Mouse (Mus musculus) MEL (cell line): Measurements from ENCODE around the gene Fmnl1. TPM values are rescaled to one million over a fixed set of nuclear protein-coding genes. Genes with fewer than 3 reads are reported as not detected.

Experiments
- DNase-seq: peaks from one replicate; pipeline ENCODE4 v3.0.0; 2011; ENCODE audit warnings: low read depth, low spot score
- H3K27ac ChIP-seq: 2 replicates; pipeline ENCODE4 v1.5.1; 2012; ENCODE audit warnings: low read depth, mild to moderate bottlenecking, control low read depth, low read length, moderate library complexity; ENCODE audit not compliant: control insufficient read depth
- H3K27me3 ChIP-seq, 2 experiments: fragments of 150-350 bp in 1 of 2; sonication (generic) in 1 of 2; 2 replicates each; pipeline ENCODE4 v1.6.1; 2012; ENCODE audit warnings: low read length in 2 of 2, mild to moderate bottlenecking in 2 of 2, improper control_type of control experiment in 1 of 2, moderate library complexity in 1 of 2; ENCODE audit not compliant: insufficient read depth in 2 of 2, control insufficient read depth in 1 of 2
- H3K36me3 ChIP-seq, 2 experiments: 2 replicates each; pipeline ENCODE4 v1.6.1; 2012 to 2014; ENCODE audit warnings: low read length in 2 of 2, improper control_type of control experiment in 1 of 2, inconsistent platforms in 1 of 2, mild to moderate bottlenecking in 1 of 2; ENCODE audit not compliant: insufficient read depth in 2 of 2, control insufficient read depth in 1 of 2
- H3K4me1 ChIP-seq, 2 experiments: fragments of 150-350 bp in 1 of 2; sonication (generic) in 1 of 2; 2 replicates each; pipeline ENCODE4 v1.6.1; 2012; ENCODE audit warnings: low read length in 2 of 2, improper control_type of control experiment in 1 of 2, mild to moderate bottlenecking in 1 of 2; ENCODE audit not compliant: insufficient read depth in 2 of 2, control insufficient read depth in 1 of 2
- H3K4me3 ChIP-seq, 2 experiments: fragments of 150-350 bp in 1 of 2; sonication (generic) in 1 of 2; 2 replicates each; pipeline ENCODE4 v1.5.1; 2012; ENCODE audit warnings: low read depth in 2 of 2, low read length in 2 of 2, mild to moderate bottlenecking in 2 of 2, moderate library complexity in 2 of 2, control low read depth in 1 of 2, improper control_type of control experiment in 1 of 2; ENCODE audit not compliant: control insufficient read depth in 1 of 2, insufficient read depth in 1 of 2
- H3K79me2 ChIP-seq: 2 replicates; pipeline ENCODE4 v1.6.1; 2012; ENCODE audit warnings: mild to moderate bottlenecking, low read length, moderate library complexity; ENCODE audit not compliant: control insufficient read depth, poor library complexity, insufficient read depth
- H3K9ac ChIP-seq: 2 replicates; pipeline ENCODE4 v1.6.1; 2012; ENCODE audit warnings: low read depth, mild to moderate bottlenecking, control low read depth, low read length, moderate library complexity; ENCODE audit not compliant: control insufficient read depth, poor library complexity, severe bottlenecking
- H3K9me3 ChIP-seq: fragments of 150-350 bp; sonication (generic); replicated peaks from 2 replicates; pipeline ENCODE4 v1.6.1; 2012; ENCODE audit warnings: mild to moderate bottlenecking, low read length, improper control_type of control experiment, moderate library complexity; ENCODE audit not compliant: insufficient read depth
- BHLHE40 ChIP-seq: IDR thresholded peaks from 2 replicates; pipeline ENCODE4 v1.6.1; 2012; ENCODE audit warnings: low read depth, mild to moderate bottlenecking, inconsistent platforms, low read length, improper control_type of control experiment, borderline replicate concordance
- CHD2 ChIP-seq: IDR thresholded peaks from 2 replicates; pipeline ENCODE4 v1.6.1; 2011; ENCODE audit warnings: low read length, improper control_type of control experiment
- CTCF ChIP-seq, 3 experiments: IDR thresholded peaks in 2 of 3; conservative IDR thresholded peaks in 1 of 3; 2 replicates each; pipeline ENCODE4 v1.5.1; 2011 to 2012; ENCODE audit warnings: low read length in 3 of 3, low read depth in 2 of 3, mild to moderate bottlenecking in 2 of 3, improper control_type of control experiment in 1 of 3, inconsistent platforms in 1 of 3, mixed read lengths in 1 of 3, moderate library complexity in 1 of 3; ENCODE audit not compliant: control insufficient read depth in 1 of 3, insufficient read depth in 1 of 3, poor library complexity in 1 of 3, severe bottlenecking in 1 of 3
- E2F4 ChIP-seq: IDR thresholded peaks from 2 replicates; pipeline ENCODE4 v1.6.1; 2011; ENCODE audit warnings: low read depth, low read length, improper control_type of control experiment, borderline replicate concordance
- ELF1 ChIP-seq: IDR thresholded peaks from 2 replicates; pipeline ENCODE4 v1.6.1; 2014; ENCODE audit warnings: low read depth, mild to moderate bottlenecking, inconsistent platforms, low read length, improper control_type of control experiment, moderate library complexity
- EP300 ChIP-seq, 2 experiments: IDR thresholded peaks; 2 replicates each; pipeline ENCODE4 v1.6.1; 2011; ENCODE audit warnings: improper control_type of control experiment in 2 of 2, low read length in 2 of 2, low read depth in 1 of 2, mild to moderate bottlenecking in 1 of 2
- ETS1 ChIP-seq: IDR thresholded peaks from 2 replicates; pipeline ENCODE4 v1.6.1; 2012; ENCODE audit warnings: low read depth, mild to moderate bottlenecking, inconsistent platforms, low read length, improper control_type of control experiment, moderate library complexity
- GABPA ChIP-seq: IDR thresholded peaks from 2 replicates; pipeline ENCODE4 v1.6.1; 2012; ENCODE audit warnings: low read depth, mild to moderate bottlenecking, inconsistent platforms, low read length, improper control_type of control experiment, moderate library complexity
- KAT2A ChIP-seq: conservative IDR thresholded peaks from 2 replicates; pipeline ENCODE4 v1.6.1; 2012; ENCODE audit warnings: low read depth, low read length, improper control_type of control experiment, inconsistent platforms
- MAX ChIP-seq: IDR thresholded peaks from 2 replicates; pipeline ENCODE4 v1.6.1; 2011; ENCODE audit warnings: low read length, improper control_type of control experiment
- NELFE ChIP-seq: IDR thresholded peaks from 2 replicates; pipeline ENCODE4 v1.6.1; 2011; ENCODE audit warnings: low read depth, low read length, improper control_type of control experiment
- RAD21 ChIP-seq: IDR thresholded peaks from 2 replicates; pipeline ENCODE4 v1.6.1; 2011; ENCODE audit warnings: mild to moderate bottlenecking, low read depth, low read length, improper control_type of control experiment
- SMC3 ChIP-seq: IDR thresholded peaks from 2 replicates; pipeline ENCODE4 v1.6.1; 2011; ENCODE audit warnings: low read depth, low read length, improper control_type of control experiment
- USF2 ChIP-seq, 2 experiments: IDR thresholded peaks; 2 replicates each; pipeline ENCODE4 v1.6.1; 2011 to 2012; ENCODE audit warnings: improper control_type of control experiment in 2 of 2, low read length in 2 of 2, borderline replicate concordance in 1 of 2, inconsistent platforms in 1 of 2, low read depth in 1 of 2, mild to moderate bottlenecking in 1 of 2; ENCODE audit not compliant: insufficient read depth in 1 of 2
- ZC3H11A ChIP-seq: IDR thresholded peaks from 2 replicates; pipeline ENCODE4 v1.6.1; 2012; ENCODE audit warnings: low read depth, mild to moderate bottlenecking, inconsistent platforms, low read length, improper control_type of control experiment
- ZKSCAN1 ChIP-seq: IDR thresholded peaks from 2 replicates; pipeline ENCODE4 v1.6.1; 2012; ENCODE audit warnings: low read depth, mild to moderate bottlenecking, inconsistent platforms, low read length, improper control_type of control experiment, moderate library complexity
- ZMIZ1 ChIP-seq: IDR thresholded peaks from 2 replicates; pipeline ENCODE4 v1.6.1; 2012; ENCODE audit warnings: low read depth, mild to moderate bottlenecking, inconsistent platforms, low read length, improper control_type of control experiment, moderate library complexity
- ZNF384 ChIP-seq: IDR thresholded peaks from 2 replicates; pipeline ENCODE4 v1.6.1; 2012; ENCODE audit warnings: low read depth, mild to moderate bottlenecking, inconsistent platforms, low read length, improper control_type of control experiment
- polyA plus RNA-seq, 2 experiments: library from polyadenylated mRNA; stranded (reverse) in 1 of 2; unstranded in 1 of 2; fragments of >175 nt in 1 of 2; fragments of >200 nt in 1 of 2; gene quantifications; 2 replicates each; pipeline versions ENCODE4 v1.2.1 to v1.2.4; 2012; ENCODE audit warnings: low replicate concordance in 2 of 2, low read depth in 1 of 2; ENCODE audit not compliant: insufficient read length in 2 of 2, insufficient read depth in 1 of 2, missing spikeins in 1 of 2
- total RNA-seq: library from RNA; depleted of rRNA; stranded (reverse); fragments of 300-350 nt; gene quantifications from 2 replicates; pipeline ENCODE4 v1.2.3, GENCODE M21; 2012

The Fmnl1 gene
- total and polyA plus RNA-seq, 3 experiments = 1.7 to 17.2 TPM; not detected in 1

DNA sequence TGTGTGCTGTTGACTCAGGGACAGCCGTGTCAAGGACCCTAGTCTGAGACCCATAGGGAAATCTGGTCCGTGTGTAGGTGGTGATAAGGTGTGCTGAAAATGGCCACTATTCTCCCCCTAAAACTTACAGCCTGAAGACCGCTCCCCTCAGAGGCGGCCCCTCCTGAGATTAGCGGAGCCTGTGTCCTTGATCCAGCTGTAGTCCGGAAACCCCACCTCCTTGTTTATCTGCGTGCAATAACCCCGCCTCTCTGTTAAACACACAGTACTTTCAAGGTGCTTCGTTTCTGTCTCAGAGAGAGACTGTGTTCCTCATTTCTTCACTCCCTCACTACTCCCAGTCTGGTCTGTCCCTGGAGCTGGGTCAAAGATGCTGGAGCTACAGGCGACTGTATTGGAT, 6.5 kb upstream of the Fmnl1 start (continued):
- TF ChIP-seq KAT2A (no peak), ZNF384 (no peak), BHLHE40 (no peak), GABPA (no peak), USF2 (IDR thresholded peaks at IDR 0.05; ENCODE audit: borderline replicate concordance in 1 of 2, insufficient read depth in 1 of 2, low read depth in 1 of 2, low read length in 2 of 2) (no peak), ZKSCAN1 (no peak), MAX (no peak), EP300 (IDR thresholded peaks at IDR 0.05; ENCODE audit: low read depth in 1 of 2, low read length in 2 of 2) (0 out of 4 replicates have a peak, but pooled peaks of 1 of the 2 experiments have one; percentile 20), E2F4 (no peak), ELF1 (0 out of 2 replicates have a peak, but pooled peaks have one; percentile 38), ETS1 (0 out of 2 replicates have a peak, but pooled peaks have one; percentile 33)
- TF ChIP-seq, all 39 proteins: peak for 8

DNA sequence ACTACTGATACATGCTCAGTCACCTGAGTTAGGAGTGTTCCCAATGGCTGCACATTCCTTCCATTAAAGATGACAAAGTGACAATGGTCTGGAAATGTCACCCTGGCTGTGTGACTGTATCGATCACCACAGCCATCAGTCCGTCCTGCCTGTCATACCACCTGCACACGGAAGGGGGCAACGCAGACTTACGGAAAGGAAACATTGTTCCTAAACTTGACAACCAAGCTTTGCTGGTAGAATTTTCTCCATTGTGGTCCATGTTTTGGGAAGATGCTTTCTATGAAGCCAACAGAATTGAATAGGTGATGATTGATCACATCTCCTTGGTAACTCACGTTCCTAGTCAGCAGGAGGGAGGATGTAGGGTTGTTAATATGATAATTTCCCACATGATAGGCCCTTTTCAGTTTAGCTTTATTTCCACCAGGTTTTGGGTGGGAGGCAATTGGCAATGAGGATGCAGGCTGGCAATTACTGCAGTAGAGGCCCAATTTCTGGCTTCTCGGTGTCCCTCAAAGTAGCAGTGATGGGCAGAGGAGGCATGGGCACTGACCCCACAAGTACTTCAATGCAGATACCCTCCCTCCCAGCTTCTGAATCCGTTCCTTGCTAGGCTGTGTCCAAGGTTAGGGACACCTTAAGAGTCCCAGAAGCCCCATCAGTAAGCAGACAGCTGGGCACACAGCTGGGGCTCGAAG, 2.1 kb upstream of the Fmnl1 start:
- Histone ChIP-seq H3K4me3 (no peak overlapping the region), H3K27me3 (peaks cover 3 to 12% of the 10 kb centered on the region in 2 experiments; a peak in 3 of 4 replicates), H3K4me1 (peaks cover 2 to 8% of the 10 kb centered on the region in 2 experiments; a peak in 2 of 4 replicates), H3K36me3 (no peaks in the 10 kb centered on the region; a peak in 1 of 4 replicates), H3K79me2 (no peaks in the 10 kb centered on the region; the same call in 1 of the 2 replicates), H3K27ac (no peak overlapping the region), H3K9me3 (no peaks in the 10 kb centered on the region), H3K9ac (no peak overlapping the region)
- peak; percentile 95 for TF ChIP-seq SMC3
- TF ChIP-seq NELFE = no peak
- TF ChIP-seq CHD2 = no peak
- no peak for TF ChIP-seq ZMIZ1
- no peak for TF ChIP-seq KAT2A
- peak; percentile 84 to 99 (median 98) for TF ChIP-seq CTCF (IDR thresholded peaks at IDR 0.05 in 2 of 3, conservative IDR thresholded peaks at IDR 0.05 in 1 of 3; ENCODE audit: control insufficient read depth in 1 of 3, insufficient read depth in 1 of 3, low read depth in 2 of 3, low read length in 3 of 3, poor library complexity in 1 of 3, severe bottlenecking in 1 of 3)
- TF ChIP-seq ZC3H11A = peak; percentile 96
- TF ChIP-seq RAD21 = peak; percentile 99
- DNase-seq = peak; percentile 75
